Mouse (Mus musculus) kidney, embryonic 14.5 days (tissue): ENCODE measurements around the gene Mthfd1l. TPM values are rescaled to one million over a fixed set of nuclear protein-coding genes. Genes with fewer than 3 reads are reported as not detected.

ENCODE experiments used
- ATAC-seq: fragments of 200-750 bp; cut with Nextera tagmentation; 2 replicates; pipeline ENCODE4 v1.8.0; 2017; ENCODE audit warnings: moderate number of reproducible peaks, mild to moderate bottlenecking, moderate TSS enrichment, moderate library complexity; ENCODE audit not compliant: low FRiP score, low TSS enrichment
- H3K27ac ChIP-seq: fragments of 300-500 bp; sonication (generic); 2 replicates; pipeline ENCODE4 v1.5.1; 2014; ENCODE audit warnings: low read depth, mild to moderate bottlenecking, low read length, moderate library complexity, mixed read lengths
- H3K27me3 ChIP-seq: fragments of 300-500 bp; sonication (generic); 2 replicates; pipeline ENCODE4 v1.6.1; 2014; ENCODE audit warnings: mild to moderate bottlenecking, low read length; ENCODE audit not compliant: control insufficient read depth, insufficient read depth
- H3K36me3 ChIP-seq: fragments of 300-500 bp; sonication (generic); 2 replicates; pipeline ENCODE4 v1.6.1; 2014; ENCODE audit warnings: low read length, mixed read lengths; ENCODE audit not compliant: control insufficient read depth, insufficient read depth
- H3K4me1 ChIP-seq: fragments of 300-500 bp; sonication (generic); 2 replicates; pipeline ENCODE4 v1.6.1; 2014; ENCODE audit warnings: low read length, mixed read lengths; ENCODE audit not compliant: control insufficient read depth, insufficient read depth
- H3K4me2 ChIP-seq: fragments of 300-500 bp; sonication (generic); replicated peaks from 2 replicates; pipeline ENCODE4 v1.6.1; 2014; ENCODE audit warnings: low read depth, mild to moderate bottlenecking, low read length
- H3K4me3 ChIP-seq: fragments of 300-500 bp; sonication (generic); 2 replicates; pipeline ENCODE4 v1.5.1; 2014; ENCODE audit warnings: mild to moderate bottlenecking, low read length
- H3K9ac ChIP-seq: fragments of 300-500 bp; sonication (generic); 2 replicates; pipeline ENCODE4 v1.6.1; 2014; ENCODE audit warnings: low read depth, mild to moderate bottlenecking, low read length, moderate library complexity
- H3K9me3 ChIP-seq: fragments of 300-500 bp; sonication (generic); 2 replicates; pipeline ENCODE4 v1.6.1; 2016; ENCODE audit warnings: low read length; ENCODE audit not compliant: control insufficient read depth
- WGBS: fragments of 180-500 bp; shearing (Covaris S2); extraction: QIAGEN DNeasy Blood & Tissue Kit; methylation state at CpG from one replicate; pipeline ENCODE4 v1.1.7; 2014; 5-methylcytosine and 5-hydroxymethylcytosine counted together
- polyA plus RNA-seq: library from polyadenylated mRNA; unstranded; fragments of >200 nt; fragmentation: Nextera tagmentation; extraction: Ambion mirVana; gene quantifications from 2 replicates; pipeline ENCODE4 v1.2.1, GENCODE M21; 2014

Gene Mthfd1l
- polyA plus RNA-seq, 1 experiment from 2014 or later = 20.2 TPM

- 65% methylated on average over 9 of the region's 9 CpGs for WGBS
- peak overlapping the region; percentile 87; the same call in 1 of the 2 replicates for H3K27ac ChIP-seq
- no peak for ATAC-seq
Measured at GRCm38 (mm10) chr10:4078220-4078840, 105.4 kb downstream of the Mthfd1l start.

GRCm38 (mm10) chr10:4078979-4079630 is 106.2 kb downstream of the Mthfd1l start:
- no peaks in the 10 kb centered on the region for H3K36me3 ChIP-seq
- peak; percentile 44; the same call in 1 of the 2 replicates for ATAC-seq
- no peaks in the 10 kb centered on the region for H3K27me3 ChIP-seq
- H3K27ac ChIP-seq = peak overlapping the region; percentile 87
- no peak overlapping the region for H3K4me2 ChIP-seq
- peaks cover 28% of the 10 kb centered on the region for H3K4me1 ChIP-seq
- no peak overlapping the region for H3K9ac ChIP-seq
- no peaks in the 10 kb centered on the region for H3K9me3 ChIP-seq
- no peak overlapping the region for H3K4me3 ChIP-seq
- 46% methylated on average over 8 of the region's 8 CpGs for WGBS

More at GRCm38 (mm10) chr10:4078220-4078840, 105.4 kb downstream of the Mthfd1l start:
- no peaks in the 10 kb centered on the region for H3K9me3 ChIP-seq
- H3K27me3 ChIP-seq = no peaks in the 10 kb centered on the region
- H3K9ac ChIP-seq = no peak overlapping the region
- peaks cover 28% of the 10 kb centered on the region for H3K4me1 ChIP-seq
- no peak overlapping the region for H3K4me3 ChIP-seq
- no peaks in the 10 kb centered on the region for H3K36me3 ChIP-seq
- H3K4me2 ChIP-seq = no peak overlapping the region

- WGBS = 50% methylated on average over 15 of the region's 15 CpGs
Measured at GRCm38 (mm10) chr10:4079643-4080244, 106.8 kb downstream of the Mthfd1l start.

GRCm38 (mm10) chr10:4083609-4084008 is 110.7 kb downstream of the Mthfd1l start:
- H3K9ac ChIP-seq = no peak overlapping the region
- WGBS = 96% methylated on average over 9 of the region's 9 CpGs

More at GRCm38 (mm10) chr10:4079643-4080244, 106.8 kb downstream of the Mthfd1l start:
- Histone ChIP-seq H3K4me3 (no peak overlapping the region), H3K4me2 (no peak overlapping the region), H3K9me3 (no peaks in the 10 kb centered on the region), H3K27ac (peak overlapping the region; percentile 87), H3K4me1 (peaks cover 28% of the 10 kb centered on the region), H3K36me3 (peaks cover 2% of the 10 kb centered on the region; the same call in 1 of the 2 replicates), H3K27me3 (no peaks in the 10 kb centered on the region), H3K9ac (no peak overlapping the region)
- ATAC-seq = peak; percentile 60; the same call in 1 of the 2 replicates

GRCm38 (mm10) chr10:4084907-4085306 is 112.0 kb downstream of the Mthfd1l start:
- ATAC-seq = no peak
- no peak overlapping the region for H3K9ac ChIP-seq
- peaks cover 5% of the 10 kb centered on the region; the same call in 1 of the 2 replicates for H3K4me1 ChIP-seq
- H3K36me3 ChIP-seq = peaks cover 11% of the 10 kb centered on the region; the same call in 1 of the 2 replicates
- no peak overlapping the region for H3K4me3 ChIP-seq
- H3K9me3 ChIP-seq = no peaks in the 10 kb centered on the region
- WGBS = 77% methylated on average over 4 of the region's 4 CpGs
- no peak overlapping the region for H3K27ac ChIP-seq
- no peak overlapping the region for H3K4me2 ChIP-seq
- no peaks in the 10 kb centered on the region for H3K27me3 ChIP-seq

More at GRCm38 (mm10) chr10:4083609-4084008, 110.7 kb downstream of the Mthfd1l start:
- no peak for ATAC-seq
- peaks cover 17% of the 10 kb centered on the region for H3K4me1 ChIP-seq
- peaks cover 9% of the 10 kb centered on the region; the same call in 1 of the 2 replicates for H3K36me3 ChIP-seq
- H3K4me3 ChIP-seq = no peak overlapping the region
- no peaks in the 10 kb centered on the region for H3K9me3 ChIP-seq
- no peak overlapping the region for H3K4me2 ChIP-seq
- no peak overlapping the region for H3K27ac ChIP-seq
- H3K27me3 ChIP-seq = no peaks in the 10 kb centered on the region

- H3K4me1 ChIP-seq = no peaks in the 10 kb centered on the region
- no peak overlapping the region for H3K9ac ChIP-seq
- H3K27ac ChIP-seq = no peak overlapping the region
- WGBS = 69% methylated on average over 7 of the region's 7 CpGs
- H3K4me3 ChIP-seq = no peak overlapping the region
- H3K27me3 ChIP-seq = no peaks in the 10 kb centered on the region
- no peak for ATAC-seq
- peaks cover 13% of the 10 kb centered on the region; the same call in 1 of the 2 replicates for H3K36me3 ChIP-seq
- no peaks in the 10 kb centered on the region for H3K9me3 ChIP-seq
- H3K4me2 ChIP-seq = no peak overlapping the region
Measured at GRCm38 (mm10) chr10:4085363-4086141, 112.6 kb downstream of the Mthfd1l start.

- peaks cover 13% of the 10 kb centered on the region; the same call in 1 of the 2 replicates for H3K36me3 ChIP-seq
- H3K27me3 ChIP-seq = no peaks in the 10 kb centered on the region
- 98% methylated on average over 3 of the region's 3 CpGs for WGBS
- H3K27ac ChIP-seq = no peak overlapping the region
- H3K4me2 ChIP-seq = no peak overlapping the region
- H3K4me1 ChIP-seq = no peaks in the 10 kb centered on the region
- ATAC-seq = no peak
- H3K4me3 ChIP-seq = no peak overlapping the region
- no peaks in the 10 kb centered on the region for H3K9me3 ChIP-seq
- H3K9ac ChIP-seq = no peak overlapping the region
Measured at GRCm38 (mm10) chr10:4087563-4087962, 114.6 kb downstream of the Mthfd1l start.

- peak; percentile 57; the same call in 1 of the 2 replicates for ATAC-seq
- H3K9me3 ChIP-seq = no peaks in the 10 kb centered on the region
- 74% methylated on average over 7 of the region's 7 CpGs for WGBS
- no peaks in the 10 kb centered on the region for H3K4me1 ChIP-seq
- H3K27me3 ChIP-seq = no peaks in the 10 kb centered on the region
- H3K9ac ChIP-seq = no peak overlapping the region
- H3K36me3 ChIP-seq = peaks cover 13% of the 10 kb centered on the region; the same call in 1 of the 2 replicates
- H3K4me3 ChIP-seq = no peak overlapping the region
- H3K4me2 ChIP-seq = no peak overlapping the region
- H3K27ac ChIP-seq = no peak overlapping the region
Measured at GRCm38 (mm10) chr10:4088744-4089414, 116.0 kb downstream of the Mthfd1l start.
